Mouse (Mus musculus) urinary bladder, adult 18-20 months (tissue): Measurements from ENCODE around the gene Gm21860.
"Not testable (repeated sequence)": the region's sequence is repeated elsewhere in the genome, so short reads cannot be mapped to it uniquely, and the experiment has no call there.

Source experiments
- DNase-seq, 2 experiments: peaks; one replicate each; pipeline ENCODE4 v3.0.0; 2022; ENCODE audit warnings: low spot score in 2 of 2, mixed read lengths in 2 of 2

Gm21860 gene

DNA sequence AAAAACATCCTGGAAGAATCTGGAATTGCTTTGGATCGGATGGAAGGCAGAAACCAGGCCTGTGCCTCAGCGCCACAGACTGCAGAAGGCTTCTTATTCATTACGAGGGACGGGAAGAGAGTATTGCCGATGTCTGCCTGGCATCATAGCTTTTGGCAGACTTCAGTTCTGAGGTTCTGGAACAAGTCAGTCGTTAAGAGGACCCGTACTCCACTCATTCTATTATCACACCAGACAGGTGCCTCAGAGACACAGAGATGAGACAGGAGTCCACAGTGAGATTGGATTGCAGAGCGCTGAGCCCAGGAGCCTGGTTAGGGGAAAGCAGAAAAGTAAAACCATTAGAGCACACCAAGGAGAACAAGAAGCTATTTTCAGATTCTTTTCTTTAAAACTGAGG, at the start of gene Gm21860:
Gm21860 (minus strand) TSS at position 101 of the 400 bp plus-strand sequence.
- not testable (repeated sequence) for DNase-seq

DNA sequence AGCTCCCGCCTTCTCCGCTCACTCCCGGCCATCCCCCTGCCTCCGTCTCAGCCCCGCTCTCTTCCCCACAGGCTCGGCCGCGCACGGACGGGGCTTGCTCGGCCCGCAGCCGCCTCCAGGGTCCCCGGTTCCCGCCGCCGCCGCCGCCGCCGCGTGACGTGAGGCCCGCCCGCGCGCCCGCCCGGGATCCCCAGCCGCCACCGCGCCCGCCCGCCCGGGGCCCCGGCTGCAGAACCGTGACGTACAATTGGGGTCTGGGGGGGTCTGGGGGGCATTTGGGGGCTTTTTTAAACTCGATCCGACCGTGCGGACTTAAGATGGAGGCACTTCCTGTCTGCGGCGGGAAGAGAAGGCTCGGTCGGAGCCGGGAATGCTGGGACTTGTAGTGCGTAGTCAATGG, 29.8 kb upstream of the Gm21860 start, which contains the start of gene Gm47283:
Gm47283 (plus strand) TSS at position 301 of the 400 bp plus-strand sequence.
- DNase-seq, result not testable (repeated sequence)

DNA sequence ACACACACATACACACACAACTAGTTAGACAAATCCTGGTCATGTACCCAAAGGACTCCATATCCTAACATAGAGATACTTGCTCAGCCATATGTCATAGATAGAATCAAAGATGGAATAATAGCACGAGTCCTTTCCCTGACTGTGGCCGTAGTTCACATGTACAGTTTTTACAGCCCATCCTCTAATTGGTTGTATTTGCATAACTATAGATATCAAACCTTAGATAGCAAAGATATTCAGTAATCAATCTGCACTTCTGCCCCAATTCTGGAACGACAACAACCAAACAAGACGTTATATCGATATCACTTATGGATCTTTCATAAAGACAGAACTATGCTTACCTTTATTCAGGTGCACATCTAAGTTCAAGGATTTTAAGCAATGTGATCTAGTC, 9.4 kb downstream of the Gm21860 start:
- not testable (repeated sequence) for DNase-seq

DNA sequence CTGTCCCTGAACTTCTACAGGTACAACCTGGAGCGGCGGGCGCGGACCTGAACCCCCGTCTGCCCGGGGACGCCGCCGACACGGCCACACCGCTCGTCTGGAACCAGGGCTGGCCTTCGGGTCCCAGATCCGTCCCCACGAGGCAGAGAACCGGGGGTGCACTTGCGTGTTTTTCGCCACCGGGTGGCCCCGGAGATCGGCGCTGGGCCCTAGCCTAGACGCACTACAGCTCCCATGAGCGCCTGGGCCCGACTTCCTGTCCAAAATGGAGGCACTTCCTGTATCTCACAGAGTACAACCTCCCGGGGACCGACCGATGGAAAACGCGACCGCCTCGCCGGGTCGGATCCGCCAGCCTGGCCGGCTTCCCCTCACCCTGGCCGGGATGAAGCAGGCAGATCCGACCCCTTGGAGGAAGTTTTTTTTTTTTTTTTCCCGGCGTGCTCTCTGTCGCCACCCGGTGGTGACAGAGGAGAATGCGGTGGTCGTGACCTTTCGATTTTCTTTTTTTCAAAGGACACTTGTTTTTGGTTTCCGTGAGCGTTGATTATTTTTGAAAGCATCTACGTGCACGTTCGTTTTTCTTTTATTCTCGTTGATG, 10.1 kb downstream of the Gm21860 start:
- peak; percentile 95 to 96 for DNase-seq

DNA sequence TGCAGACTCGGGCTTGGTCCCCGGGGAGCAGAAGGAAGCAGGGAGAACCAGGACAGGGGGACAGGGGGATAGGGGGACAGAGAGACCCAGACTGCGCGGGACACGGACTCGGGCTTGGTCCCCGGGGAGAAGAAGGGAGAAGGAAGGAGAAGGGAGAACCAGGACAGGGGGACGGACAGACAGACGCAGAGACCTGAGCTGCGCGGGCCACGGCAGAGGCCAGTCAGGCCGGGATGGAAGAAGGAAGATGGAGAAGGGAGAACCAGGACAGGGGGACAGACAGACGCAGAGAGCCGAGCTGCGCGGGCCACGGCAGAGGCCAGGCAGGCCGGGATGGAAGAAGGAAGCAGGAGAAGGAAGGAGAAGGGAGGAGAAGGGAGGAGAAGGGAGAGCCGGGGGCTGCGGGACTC, 10.8 kb downstream of the Gm21860 start:
- DNase-seq, result no peak

DNA sequence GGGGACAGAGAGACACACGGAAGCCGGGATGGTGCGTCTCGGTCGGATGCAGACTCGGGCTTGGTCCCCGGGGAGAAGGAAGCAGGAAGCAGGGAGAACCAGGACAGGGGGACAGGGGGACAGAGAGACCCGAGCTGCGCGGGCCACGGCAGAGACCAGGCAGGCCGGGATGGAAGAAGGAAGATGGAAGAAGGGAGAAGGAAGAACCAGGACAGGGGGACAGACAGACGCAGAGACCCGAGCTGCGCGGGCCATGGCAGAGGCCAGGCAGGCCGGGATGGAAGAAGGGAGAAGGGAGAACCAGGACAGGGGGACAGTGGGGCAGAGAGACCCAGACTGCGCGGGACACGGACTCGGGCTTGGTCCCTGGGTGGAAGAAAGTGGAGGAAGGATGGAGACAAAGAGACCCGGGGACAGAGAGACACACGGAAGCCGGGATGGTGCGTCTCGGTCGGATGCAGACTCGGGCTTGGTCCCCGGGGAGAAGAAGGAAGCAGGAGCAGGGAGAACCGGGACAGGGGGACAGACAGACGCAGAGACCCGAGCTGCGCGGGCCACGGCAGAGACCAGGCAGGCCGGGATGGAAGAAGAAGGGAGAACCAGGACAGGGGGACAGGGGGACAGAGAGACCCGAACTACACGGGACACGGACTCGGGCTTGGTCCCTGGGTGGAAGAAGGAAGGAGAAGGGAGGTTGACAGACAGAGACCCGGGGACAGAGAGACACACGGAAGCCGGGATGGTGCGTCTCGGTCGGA, 11.4 kb downstream of the Gm21860 start:
- not testable (repeated sequence) for DNase-seq

DNA sequence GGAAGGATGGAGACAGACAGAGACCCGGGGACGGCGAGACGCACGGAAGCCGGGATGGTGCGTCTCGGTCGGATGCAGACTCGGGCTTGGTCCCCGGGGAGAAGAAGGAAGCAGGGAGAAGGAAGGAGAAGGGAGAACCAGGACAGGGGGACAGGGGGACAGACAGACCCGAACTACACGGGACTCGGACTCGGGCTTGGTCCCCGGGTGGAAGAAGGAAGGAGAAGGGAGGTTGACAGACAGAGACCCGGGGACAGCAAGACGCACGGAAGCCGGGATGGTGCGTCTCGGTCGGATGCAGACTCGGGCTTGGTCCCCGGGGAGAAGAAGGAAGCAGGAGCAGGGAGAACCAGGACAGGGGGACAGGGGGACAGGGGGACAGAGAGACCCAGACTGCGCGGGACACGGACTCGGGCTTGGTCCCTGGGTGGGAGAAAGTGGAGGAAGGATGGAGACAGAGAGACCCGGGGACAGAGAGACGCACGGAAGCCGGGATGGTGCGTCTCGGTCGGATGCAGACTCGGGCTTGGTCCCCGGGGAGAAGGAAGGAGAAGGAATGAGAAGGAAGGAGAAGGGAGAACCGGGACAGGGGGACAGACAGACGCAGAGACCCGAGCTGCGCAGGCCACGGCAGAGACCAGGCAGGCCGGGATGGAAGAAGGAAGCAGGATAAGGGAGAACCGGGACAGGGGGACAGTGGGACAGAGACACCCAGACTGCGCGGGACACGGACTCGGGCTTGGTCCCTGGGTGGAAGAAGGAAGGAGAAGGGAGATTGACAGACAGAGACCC, 12.2 kb downstream of the Gm21860 start:
- not testable (repeated sequence) for DNase-seq

DNA sequence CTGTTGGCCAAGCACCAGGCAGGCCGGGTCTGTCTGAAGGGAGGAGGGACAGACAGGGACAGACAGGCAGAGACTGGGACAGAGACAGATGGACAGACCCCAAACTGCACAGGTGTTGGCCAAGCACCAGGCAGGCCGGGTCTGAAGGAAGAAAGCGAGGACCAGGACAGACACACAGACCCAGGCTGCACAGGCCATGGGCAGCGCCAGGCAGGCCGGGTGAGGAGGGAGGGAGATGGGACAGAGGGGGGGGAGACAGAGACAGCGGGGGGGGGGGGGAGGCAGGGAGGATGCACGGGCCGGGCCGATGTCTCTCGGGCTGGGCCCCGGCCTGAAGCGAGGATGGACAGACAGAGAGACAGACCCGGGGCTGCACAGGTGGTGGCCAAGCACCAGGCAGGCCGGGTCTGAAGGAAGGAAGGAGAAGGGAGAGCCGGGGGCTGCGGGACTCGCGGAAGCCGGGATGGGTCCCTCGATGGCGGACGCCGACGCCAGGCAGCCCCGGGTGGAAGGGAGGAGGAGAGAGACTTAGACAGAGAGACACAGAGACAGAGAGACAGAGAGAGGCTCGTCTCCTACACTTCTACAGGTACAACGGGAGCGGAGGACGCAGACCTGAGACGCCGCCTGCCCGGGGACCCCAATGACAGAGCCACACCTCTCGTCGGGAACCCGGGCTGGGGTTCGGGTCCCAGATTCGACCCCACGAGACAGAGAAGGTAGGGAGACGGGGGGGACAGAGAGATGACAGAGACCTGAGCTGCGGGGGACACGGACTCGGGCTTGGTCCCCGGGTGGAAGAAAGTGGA, 13.0 kb downstream of the Gm21860 start:
- peak in 1 of 2 experiments; percentile 37 for DNase-seq

DNA sequence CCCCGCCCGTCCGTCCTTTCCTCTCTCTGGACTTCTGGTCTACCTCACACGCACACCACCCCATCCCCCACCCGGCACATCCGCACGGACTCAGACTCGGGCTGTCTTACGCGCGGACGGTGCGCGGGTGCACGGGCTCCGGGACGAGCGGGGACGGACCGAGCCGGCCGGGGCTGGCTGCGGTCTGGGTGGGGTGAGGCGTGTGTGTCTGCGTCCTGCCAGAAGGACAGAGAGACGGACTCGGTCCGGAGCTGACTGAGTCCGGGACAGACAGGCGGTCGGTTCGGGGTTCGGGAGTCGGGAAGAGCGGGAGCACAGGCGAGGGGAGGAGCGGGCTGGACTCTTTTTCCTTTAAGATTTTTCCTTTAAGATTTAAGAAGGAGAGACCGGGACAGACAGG, 13.6 kb downstream of the Gm21860 start:
- DNase-seq, result not testable (repeated sequence)

DNA sequence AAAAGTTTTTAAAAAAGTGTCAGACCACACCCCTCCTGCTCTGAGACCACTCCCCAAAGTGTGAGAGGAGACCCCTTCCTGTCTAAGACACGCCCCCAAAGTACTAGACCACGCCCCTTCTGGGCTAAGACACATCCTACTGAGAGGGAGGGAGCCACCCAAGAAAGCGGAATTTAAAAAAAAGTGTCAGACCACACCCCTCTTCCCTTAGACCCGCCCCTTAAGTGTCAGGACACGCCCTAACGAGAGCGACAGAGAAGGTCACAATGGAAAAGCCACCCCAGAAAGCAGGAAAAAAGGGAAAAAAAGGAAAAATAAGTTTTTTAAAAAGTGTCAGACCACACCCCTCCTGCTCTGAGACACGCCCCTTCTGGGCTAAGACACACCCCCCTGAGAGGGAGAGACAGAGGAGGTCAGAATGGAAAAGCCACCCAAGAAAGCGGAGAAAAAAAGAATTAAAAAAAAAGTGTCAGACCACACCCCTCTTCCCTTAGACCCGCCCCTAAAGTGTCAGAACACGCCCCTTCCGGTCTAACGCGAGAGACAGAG, 14.5 kb downstream of the Gm21860 start:
- DNase-seq, result peak in 1 of 2 experiments; percentile 66

DNA sequence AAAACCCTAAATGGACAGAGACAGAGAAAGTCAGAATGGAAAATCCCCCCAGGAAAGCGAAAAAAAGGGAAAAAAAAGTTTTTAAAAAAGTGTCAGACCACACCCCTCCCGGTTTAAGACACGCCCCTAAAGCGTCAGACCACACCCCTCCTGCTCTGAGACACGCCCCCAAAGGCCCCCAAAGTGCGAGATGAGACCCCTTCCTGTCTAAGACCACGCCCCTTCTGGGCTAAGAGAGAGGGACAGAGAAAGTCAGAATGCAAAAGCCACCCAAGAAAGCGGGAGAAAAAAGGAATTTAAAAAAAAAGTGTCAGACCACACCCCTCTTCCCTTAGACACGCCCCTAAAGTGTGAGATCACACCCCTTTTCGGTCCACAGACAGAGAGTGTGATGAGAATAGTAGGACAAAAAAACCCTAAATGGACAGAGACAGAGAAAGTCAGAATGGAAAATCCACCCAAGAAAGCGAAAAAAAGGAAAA, 15.0 kb downstream of the Gm21860 start:
- peak in 1 of 2 experiments; percentile 48 for DNase-seq

DNA sequence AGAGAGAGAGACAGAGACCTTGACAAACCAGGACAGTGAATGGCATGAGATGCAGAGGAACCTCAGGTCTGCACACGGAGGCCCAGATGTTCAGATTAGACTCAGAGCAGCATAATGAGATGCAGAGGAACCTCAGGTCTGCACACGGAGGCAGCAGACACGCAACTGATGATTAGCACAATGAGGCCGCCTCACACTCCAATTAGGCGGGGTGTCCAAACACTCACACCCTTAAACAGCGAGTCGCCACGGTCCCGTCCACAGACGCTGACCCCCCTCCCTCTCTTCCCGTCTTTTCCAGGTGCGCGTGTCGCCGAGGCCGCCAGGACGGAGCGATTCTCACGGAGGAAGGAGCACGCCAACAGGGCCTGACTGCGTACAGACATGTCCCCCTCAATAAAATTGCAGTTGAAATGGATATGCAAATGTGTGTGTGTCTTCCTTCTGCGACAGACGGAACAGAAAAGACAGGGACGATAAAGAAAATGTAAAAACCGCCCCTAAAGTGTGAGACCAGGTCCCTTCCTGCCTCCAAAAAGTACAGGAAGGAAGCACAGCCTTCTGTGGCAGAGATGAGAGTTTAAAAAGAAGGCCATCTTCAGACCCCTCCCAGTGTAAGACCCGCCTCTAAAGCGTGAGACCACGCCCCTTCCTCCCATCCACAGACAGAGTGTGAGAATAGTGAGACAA, 15.6 kb downstream of the Gm21860 start:
- DNase-seq, result peak in 1 of 2 experiments; percentile 64

DNA sequence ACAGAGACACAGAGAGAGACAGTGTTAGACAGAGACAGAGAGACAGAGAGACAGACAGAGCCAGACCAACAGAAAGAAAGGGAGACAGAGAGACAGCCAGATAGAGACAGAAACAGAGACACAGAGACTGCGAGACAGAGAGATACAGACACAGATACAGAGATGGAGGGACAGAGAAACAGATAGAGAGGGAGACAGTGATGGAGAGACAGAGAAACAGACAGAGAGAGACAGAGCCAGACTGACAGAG, 16.3 kb downstream of the Gm21860 start:
- DNase-seq, result no peak

DNA sequence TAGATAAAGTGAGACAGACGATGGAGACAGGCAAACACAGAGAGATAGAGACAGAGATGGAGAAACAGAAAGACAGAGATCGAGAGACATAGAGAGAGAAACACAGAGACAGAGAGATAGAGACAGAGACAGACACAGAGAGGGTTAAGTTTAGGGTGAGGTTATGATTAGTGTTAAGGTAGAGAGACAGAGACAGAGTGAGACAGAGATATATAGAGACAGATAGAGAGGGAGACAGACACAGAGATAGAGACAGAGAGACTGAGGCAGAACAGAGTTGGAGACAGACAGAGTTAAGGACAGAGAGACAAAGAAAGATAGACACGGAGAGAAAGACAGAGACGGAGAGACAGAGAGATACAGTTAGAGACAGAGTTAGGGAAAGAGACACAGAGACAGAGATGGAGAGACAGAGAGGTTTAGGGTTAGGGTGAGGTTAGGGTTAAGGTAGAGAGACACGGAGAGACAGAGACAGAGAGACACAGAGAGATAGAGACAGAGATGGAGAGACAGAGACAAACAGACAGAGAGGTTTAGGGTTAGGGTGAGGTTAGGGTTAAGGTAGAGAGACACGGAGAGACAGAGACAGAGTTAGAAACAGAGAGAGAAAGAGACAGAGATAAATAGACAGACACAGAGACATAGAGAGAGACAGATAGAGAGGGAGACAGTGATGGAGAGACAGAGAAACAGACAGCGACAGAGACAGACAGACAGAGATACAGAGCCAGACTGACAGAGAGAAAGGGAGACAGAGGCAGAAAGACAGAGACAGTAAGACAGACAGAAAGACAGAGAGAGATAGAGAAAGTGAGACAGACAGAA, 16.8 kb downstream of the Gm21860 start:
- no peak for DNase-seq

DNA sequence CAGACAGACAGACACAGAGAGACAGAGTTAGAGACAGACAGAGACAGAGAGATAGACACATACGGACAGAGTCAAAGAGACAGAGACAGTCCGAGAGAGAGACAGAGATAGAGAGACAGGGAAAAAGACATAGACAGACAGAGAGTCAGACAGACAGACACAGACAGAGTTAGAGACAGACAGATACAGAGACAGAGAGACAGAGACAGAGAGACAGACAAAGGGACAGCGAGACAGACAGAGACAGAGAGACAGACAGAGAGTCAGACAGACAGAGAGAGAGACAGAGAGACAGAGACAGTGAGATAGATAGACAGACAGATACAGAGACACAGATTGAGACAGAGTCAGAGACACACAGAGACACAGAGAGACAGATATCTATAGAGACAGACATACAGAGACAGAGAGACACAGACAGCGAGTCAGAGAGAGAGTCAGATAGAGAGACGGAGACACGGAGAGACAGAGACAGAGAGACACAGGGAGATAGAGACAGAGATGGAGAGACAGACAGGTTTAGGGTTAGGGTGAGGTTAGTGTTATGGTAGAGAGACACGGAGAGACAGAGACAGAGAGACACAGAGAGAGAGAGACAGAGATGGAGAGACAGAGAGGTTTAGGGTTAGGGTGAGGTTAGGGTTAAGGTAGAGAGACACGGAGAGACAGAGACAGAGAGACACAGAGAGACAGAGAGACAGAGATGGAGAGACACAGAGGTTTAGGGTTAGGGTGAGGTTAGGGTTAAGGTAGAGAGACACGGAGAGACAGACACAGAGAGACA, 18.2 kb downstream of the Gm21860 start:
- not testable (repeated sequence) for DNase-seq

DNA sequence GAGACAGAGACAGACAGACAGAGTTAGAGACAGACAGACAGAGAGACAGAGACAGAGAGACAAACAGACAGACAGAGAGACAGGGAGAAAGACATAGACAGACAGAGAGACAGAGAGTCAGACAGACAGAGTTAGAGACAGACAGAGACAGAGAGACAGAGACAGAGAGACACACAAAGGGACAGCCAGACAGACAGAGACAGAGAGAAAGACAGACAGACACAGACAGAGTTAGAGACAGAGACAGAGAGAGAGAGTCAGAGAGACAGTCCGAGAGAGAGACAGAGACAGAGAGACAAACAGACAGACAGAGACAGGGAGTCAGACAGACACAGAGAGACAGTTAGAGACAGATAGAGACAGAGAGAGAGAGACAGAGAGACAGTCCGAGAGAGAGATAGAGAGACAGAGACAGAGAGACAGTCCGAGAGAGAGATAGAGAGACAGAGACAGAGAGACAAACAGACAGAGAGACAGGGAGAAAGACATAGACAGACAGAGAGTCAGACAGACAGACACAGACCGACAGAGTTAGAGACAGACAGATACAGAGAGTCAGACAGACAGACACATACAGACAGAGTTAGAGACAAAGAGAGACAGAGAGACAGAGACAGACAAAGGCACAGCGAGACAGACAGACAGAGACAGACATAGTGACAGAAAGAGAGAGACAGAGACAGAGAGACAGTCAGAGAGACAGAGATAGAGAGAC, 19.3 kb downstream of the Gm21860 start:
- not testable (repeated sequence) for DNase-seq

DNA sequence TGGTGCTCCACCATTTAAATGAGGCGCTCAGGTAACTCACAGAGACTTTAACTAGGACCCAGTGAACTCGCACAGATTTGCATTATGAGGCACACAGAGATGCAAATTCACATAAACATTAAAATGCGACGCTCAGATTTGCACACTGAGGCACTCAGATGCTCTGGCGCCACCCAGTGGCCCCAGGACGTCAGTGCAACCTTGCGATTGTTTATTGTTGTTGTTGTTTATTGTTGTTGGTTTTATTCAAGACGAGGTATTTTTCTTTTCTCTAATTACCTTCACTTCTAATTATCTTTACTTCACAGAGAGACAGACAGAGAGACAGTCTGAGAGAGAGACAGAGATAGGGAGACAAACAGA, 20.3 kb downstream of the Gm21860 start:
- not testable (repeated sequence) for DNase-seq

DNA sequence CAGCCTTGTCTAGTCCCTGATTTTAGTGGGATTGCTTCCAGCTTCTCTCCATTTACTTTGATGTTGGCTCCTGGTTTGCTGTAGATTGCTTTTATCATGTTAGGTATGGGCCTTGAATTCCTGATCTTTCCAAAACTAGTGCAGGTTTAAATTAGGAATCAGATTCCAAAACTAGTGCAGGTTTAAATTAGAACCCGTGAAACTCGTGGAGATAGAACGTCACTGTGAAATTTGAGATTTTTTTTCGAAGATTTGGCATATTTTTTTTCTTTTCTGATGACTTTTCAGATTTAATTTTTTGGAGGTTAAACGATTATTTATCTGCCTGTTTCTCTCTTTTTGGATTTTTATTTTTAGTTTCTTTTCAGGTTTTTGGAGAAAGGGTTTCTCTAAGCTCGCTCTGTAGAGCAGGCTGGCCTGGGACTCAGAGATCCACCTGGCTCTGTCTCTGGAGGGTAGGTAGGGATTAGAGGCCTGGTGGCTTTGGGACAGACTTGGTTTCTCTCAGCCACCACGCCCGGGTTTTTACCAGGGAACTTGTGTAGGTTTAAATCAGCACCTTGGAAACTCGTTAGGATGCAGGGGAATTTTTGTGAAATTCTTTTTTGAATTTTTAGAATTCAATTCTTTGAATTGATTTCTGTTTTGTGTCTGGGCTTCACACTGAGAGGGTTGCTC, 20.8 kb downstream of the Gm21860 start:
- DNase-seq, result not testable (repeated sequence)
